Mouse (Mus musculus) adrenal gland, adult 10 weeks (tissue): ENCODE results near the gene Pifo. TPM values are rescaled to one million over a fixed set of nuclear protein-coding genes. Genes with fewer than 3 reads are reported as not detected.

Experiments used
- polyA plus RNA-seq: library from polyadenylated mRNA; stranded (reverse); fragments of 350-450 nt; fragmentation: Illumina TruSeq; extraction: RNeasy Lipid Tissue Mini Kit (QIAGEN cat#74804); gene quantifications from one replicate; pipeline ENCODE4 v1.2.3, GENCODE M21; 2014; ENCODE audit warnings: low read depth, low replicate concordance

Gene Pifo
- not detected for polyA plus RNA-seq

GRCm38 (mm10) chr3:106014546-106014945, at the start of gene Pifo:
Gene Pifo (minus strand): TSS chr3:106014646.

GRCm38 (mm10) chr3:106032781-106033180, 18.3 kb upstream of the Pifo start, which contains the start of gene Chil5:
Gene Chil5 (minus strand): TSS chr3:106032814.

GRCm38 (mm10) chr3:105973411-105973810, 41.0 kb downstream of the Pifo start, which contains the start of gene Ovgp1:
Gene Ovgp1 (plus strand): TSS chr3:105973711.

GRCm38 (mm10) chr3:105959999-105960398, 54.4 kb downstream of the Pifo start, which contains the start of gene Atp5f1:
Gene Atp5f1 (minus strand): TSS chr3:105960099.

GRCm38 (mm10) chr3:105958974-105959580, 55.4 kb downstream of the Pifo start, which contains the start of gene Wdr77:
Gene Wdr77 (plus strand): TSS chr3:105959369.

Other genes with a start within 250 kb of the Pifo start
- 821 TPM for gene Rap1a, start 213.3 kb downstream of the Pifo start, polyA plus RNA-seq
- gene Adora3, start 143.8 kb downstream of the Pifo start, polyA plus RNA-seq: not detected
- gene Tmigd3, start 143.7 kb downstream of the Pifo start, polyA plus RNA-seq: not detected
- 1.7 TPM for gene I830077J02Rik, start 82.0 kb downstream of the Pifo start, polyA plus RNA-seq
- 68.3 TPM for gene Wdr77, start 55.3 kb downstream of the Pifo start, polyA plus RNA-seq
- 1,327 TPM for gene Atp5f1, start 54.5 kb downstream of the Pifo start, polyA plus RNA-seq
- gene Ovgp1, start 40.9 kb downstream of the Pifo start, polyA plus RNA-seq: 2.6 TPM
- not detected for gene Chil5, start 18.2 kb upstream of the Pifo start, polyA plus RNA-seq
- not detected for gene Chia1, start 98.6 kb upstream of the Pifo start, polyA plus RNA-seq
- gene Chil3, start 152.9 kb upstream of the Pifo start, polyA plus RNA-seq: 25.1 TPM
- gene Chil4, start 204.9 kb upstream of the Pifo start, polyA plus RNA-seq: not detected